Mouse (Mus musculus) heart, adult 2 months (tissue): ENCODE data around the gene Fap.

Source experiments
- CTCF ChIP-seq: fragments of 200-600 bp; IDR thresholded peaks from 2 replicates; pipeline ENCODE4 v1.8.1; 2022; ENCODE audit warnings: antibody characterized with exemption, mild to moderate bottlenecking, moderate library complexity
- POLR2A ChIP-seq: fragments of 200-500 bp; IDR thresholded peaks from 2 replicates; pipeline ENCODE4 v1.6.1; 2011; ENCODE audit warnings: mild to moderate bottlenecking, low read depth, low read length, control low read depth; ENCODE audit not compliant: insufficient read depth

GRCm38 (mm10) chr2:62463287-62463686, 110.6 kb downstream of the Fap start:
- no peak for TF ChIP-seq POLR2A
- TF ChIP-seq CTCF, result no peak
